Mouse (Mus musculus) lung, adult 2 months (tissue): ENCODE measurements around the gene Hypk.
"Not testable (repeated sequence)": the region's sequence is repeated elsewhere in the genome, so short reads cannot be mapped to it uniquely, and the experiment has no call there.

ENCODE experiments used
- CTCF ChIP-seq: fragments of 200-500 bp; IDR thresholded peaks from 2 replicates; pipeline ENCODE4 v1.5.1; 2011; ENCODE audit warnings: mild to moderate bottlenecking, low read length, control low read depth; ENCODE audit not compliant: insufficient read depth
- POLR2A ChIP-seq: fragments of 200-500 bp; IDR thresholded peaks from 2 replicates; pipeline ENCODE4 v1.6.1; 2011; ENCODE audit warnings: low read depth, mild to moderate bottlenecking, control low read depth, low read length, borderline replicate concordance; ENCODE audit errors: extremely low read depth

DNA sequence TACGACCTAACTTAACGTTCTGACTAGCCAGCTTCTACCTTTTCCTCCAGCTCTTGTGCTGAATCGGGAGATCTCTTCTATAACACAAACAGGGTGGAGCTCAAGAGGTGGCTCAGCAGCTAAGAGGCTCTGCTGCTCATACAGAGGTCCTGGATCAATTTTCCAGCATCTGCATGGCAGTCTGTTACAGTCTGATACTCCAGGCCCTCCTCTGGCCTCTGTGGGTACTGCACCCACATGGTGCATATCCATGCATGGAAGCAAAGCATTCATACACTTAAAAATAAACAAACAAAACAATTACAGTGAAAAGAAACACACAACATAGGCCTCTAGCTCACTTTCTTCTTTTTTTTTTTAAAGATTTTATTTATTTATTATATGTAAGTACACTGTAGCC lies 19.7 kb downstream of the Hypk start:
- not testable (repeated sequence) for TF ChIP-seq POLR2A, CTCF
